Mouse (Mus musculus) stomach, postnatal 0 days (tissue): ENCODE measurements around the gene S1pr2. TPM values are rescaled to one million over a fixed set of nuclear protein-coding genes. Genes with fewer than 3 reads are reported as not detected.
A peak's percentile ranks its signal among the peaks of the same experiment; 100 is the strongest.
"Not testable (repeated sequence)": the region's sequence is repeated elsewhere in the genome, so short reads cannot be mapped to it uniquely, and the experiment has no call there.

Experiments
- ATAC-seq: fragments of 200-750 bp; cut with Nextera tagmentation; 2 replicates; pipeline ENCODE4 v1.8.0; 2017; ENCODE audit not compliant: low FRiP score, low TSS enrichment
- DNase-seq: peaks from one replicate; pipeline ENCODE4 v3.0.0-alpha.2; 2016; ENCODE audit warnings: low spot score
- H3K27ac ChIP-seq: fragments of 300-500 bp; sonication (generic); replicated peaks from 2 replicates; pipeline ENCODE4 v1.5.1; 2014; ENCODE audit warnings: mild to moderate bottlenecking, control low read depth
- H3K27me3 ChIP-seq: fragments of 300-500 bp; sonication (generic); 2 replicates; pipeline ENCODE4 v1.6.1; 2014; ENCODE audit warnings: low read length; ENCODE audit not compliant: control insufficient read depth, insufficient read depth
- H3K36me3 ChIP-seq: fragments of 300-500 bp; sonication (generic); 2 replicates; pipeline ENCODE4 v1.6.1; 2014; ENCODE audit warnings: low read length, mixed read lengths; ENCODE audit not compliant: control insufficient read depth, insufficient read depth
- H3K4me1 ChIP-seq: fragments of 300-500 bp; sonication (generic); replicated peaks from 2 replicates; pipeline ENCODE4 v1.6.1; 2014; ENCODE audit warnings: antibody characterized with exemption; ENCODE audit not compliant: control insufficient read depth, insufficient read depth
- H3K4me2 ChIP-seq: fragments of 300-500 bp; sonication (generic); replicated peaks from 2 replicates; pipeline ENCODE4 v1.6.1; 2014; ENCODE audit warnings: low read depth, mild to moderate bottlenecking, control low read depth, moderate library complexity
- H3K4me3 ChIP-seq: fragments of 300-500 bp; sonication (generic); 2 replicates; pipeline ENCODE4 v1.5.1; 2014; ENCODE audit warnings: low read depth, low read length, control low read depth
- H3K9ac ChIP-seq: fragments of 300-500 bp; sonication (generic); 2 replicates; pipeline ENCODE4 v1.6.1; 2014; ENCODE audit warnings: mild to moderate bottlenecking, low read length, control low read depth, mixed read lengths
- H3K9me3 ChIP-seq: fragments of 300-500 bp; sonication (generic); 2 replicates; pipeline ENCODE4 v1.6.1; 2016; ENCODE audit warnings: low read length; ENCODE audit not compliant: control insufficient read depth
- CTCF ChIP-seq: IDR thresholded peaks from 2 replicates; pipeline ENCODE4 v1.5.1; 2016; ENCODE audit warnings: antibody characterized with exemption, low read depth, mild to moderate bottlenecking, moderate library complexity
- EP300 ChIP-seq: optimal IDR thresholded peaks from 2 replicates; pipeline ENCODE3; 2016; ENCODE audit warnings: antibody characterized with exemption
- WGBS: fragments of 180-500 bp; shearing (Covaris S2); extraction: QIAGEN DNeasy Blood & Tissue Kit; methylation state at CpG from one replicate; pipeline ENCODE4 v1.1.7; 2014; 5-methylcytosine and 5-hydroxymethylcytosine counted together
- polyA plus RNA-seq: library from polyadenylated mRNA; unstranded; fragments of >200 nt; fragmentation: Nextera tagmentation; extraction: Ambion mirVana; gene quantifications from 2 replicates; pipeline ENCODE4 v1.2.1, GENCODE M21; 2015

S1pr2 gene
- polyA plus RNA-seq, 1 experiment from 2014 or later: 19.4 TPM

DNA sequence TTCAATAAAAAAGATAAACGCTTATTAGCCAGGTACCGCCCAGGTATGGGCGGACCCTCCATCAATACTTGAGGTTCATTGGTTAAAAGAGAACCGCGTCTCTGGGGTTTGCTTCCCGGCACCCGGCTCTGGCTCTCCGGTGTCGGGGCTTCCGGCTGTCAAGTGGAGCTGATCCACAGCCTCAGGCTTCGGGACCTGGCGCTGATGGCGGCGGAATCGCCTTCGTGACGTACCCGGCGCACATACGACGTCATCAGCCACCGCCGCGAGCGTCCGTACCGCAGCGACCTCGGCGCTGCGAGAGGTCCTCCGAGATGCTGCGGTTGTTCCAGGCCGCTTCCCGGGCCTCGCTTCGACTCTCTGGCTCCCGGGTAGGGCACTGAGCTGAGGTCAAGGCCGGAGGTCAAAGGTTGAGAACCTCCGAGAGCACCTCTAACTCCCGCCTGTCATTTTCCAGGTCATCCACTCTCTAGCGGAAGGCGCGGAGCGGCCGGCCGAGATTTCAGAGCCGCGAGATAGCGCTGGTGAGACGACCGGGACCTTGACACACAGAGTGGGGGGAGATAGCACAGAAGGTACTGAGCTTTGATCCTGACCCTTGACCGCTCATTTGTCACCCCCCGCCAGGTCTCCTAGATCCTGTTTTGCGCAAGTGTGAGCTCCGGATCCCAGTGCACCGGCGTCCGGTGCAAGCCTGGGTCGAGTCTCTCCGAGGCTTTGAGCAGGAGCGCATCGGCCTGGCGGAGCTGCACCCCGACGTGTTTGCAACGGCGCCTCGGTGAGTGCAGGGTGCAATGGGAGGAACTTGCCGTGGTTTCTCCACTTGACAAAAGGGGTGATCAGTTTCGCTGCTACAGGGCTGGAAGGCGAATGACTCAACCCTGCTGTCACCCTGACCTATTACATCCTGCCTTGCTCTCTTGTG lies 26.3 kb upstream of the S1pr2 start, which contains the start of gene Mrpl4:
TSS of gene Mrpl4 (plus strand) at position 112 of the 925 bp plus-strand sequence.
- H3K27ac ChIP-seq: peak within 1 kb of the TSS; percentile 87
- ATAC-seq (peak; percentile 83), DNase-seq (peak; percentile 90)
- no peaks in the 10 kb centered on the region for H3K4me1 ChIP-seq
- peak within 1 kb of the TSS; percentile 86 for H3K4me2 ChIP-seq
- TF ChIP-seq EP300 (peak; percentile 21), CTCF (peak; percentile 13; the same call in 1 of the 2 replicates)
- H3K36me3 ChIP-seq: peaks cover 12% of the 10 kb centered on the region
- under 1% methylated on average over 72 of the region's 72 CpGs for WGBS
- H3K27me3 ChIP-seq: no peaks in the 10 kb centered on the region
- H3K9ac ChIP-seq: peak within 1 kb of the TSS; percentile 78
- no peaks in the 10 kb centered on the region for H3K9me3 ChIP-seq
- peak within 1 kb of the TSS; percentile 73 for H3K4me3 ChIP-seq

DNA sequence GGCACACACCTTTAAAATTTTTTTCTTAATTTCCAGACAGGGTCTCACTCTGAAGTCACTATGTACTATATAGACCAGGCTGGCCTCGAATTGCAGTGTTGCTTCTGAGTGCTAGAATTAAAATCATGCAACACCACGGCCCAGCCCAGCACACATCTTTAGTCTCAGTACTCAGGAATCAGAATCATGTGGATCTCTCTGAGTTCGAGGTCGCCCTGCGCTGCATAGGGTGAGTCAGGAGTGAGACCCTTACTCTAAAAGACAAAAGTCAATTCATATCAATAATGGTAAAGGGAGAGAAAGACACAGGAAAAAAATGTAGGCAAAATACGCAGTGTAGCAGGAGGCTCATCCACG lies 25.7 kb upstream of the S1pr2 start:
- Histone ChIP-seq H3K36me3 (peaks cover 7% of the 10 kb centered on the region), H3K4me3 (peak overlapping the region; percentile 73), H3K27me3 (no peaks in the 10 kb centered on the region), H3K27ac (peak overlapping the region; percentile 87), H3K4me1 (no peaks in the 10 kb centered on the region), H3K4me2 (peak overlapping the region; percentile 86), H3K9ac (peak overlapping the region; percentile 78), H3K9me3 (no peaks in the 10 kb centered on the region)
- no peak for TF ChIP-seq CTCF
- no peak for TF ChIP-seq EP300
- DNase-seq (no peak), ATAC-seq (peak; percentile 17; the same call in 1 of the 2 replicates)
- WGBS: 12% methylated on average over 7 of the region's 7 CpGs

DNA sequence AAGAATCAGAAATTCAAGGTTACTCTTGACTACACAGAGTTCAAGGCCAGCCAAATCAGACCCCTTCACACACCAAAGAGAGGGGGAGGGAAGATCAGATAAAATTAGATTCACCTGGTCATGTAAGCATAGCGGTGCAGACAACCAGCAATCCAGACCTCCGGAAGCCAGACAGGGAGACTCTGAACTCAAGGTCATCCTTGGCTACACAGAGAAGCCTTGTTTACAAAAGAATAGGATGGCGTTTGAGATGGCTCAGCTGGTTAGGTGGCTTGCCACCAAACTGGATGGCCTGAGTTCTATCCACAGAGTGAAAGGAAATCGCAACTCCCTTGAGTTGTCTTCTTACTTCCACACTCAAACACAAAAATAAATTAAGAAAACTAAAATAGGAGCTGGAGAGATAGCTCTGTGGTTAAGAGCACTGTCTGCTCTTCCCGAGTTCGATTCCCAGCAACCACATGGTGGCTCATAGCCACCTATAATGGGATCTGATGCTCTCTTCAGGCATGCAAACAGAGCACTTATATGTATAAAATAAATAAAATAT lies 25.1 kb upstream of the S1pr2 start:
- H3K27ac ChIP-seq: no peak overlapping the region
- H3K4me1 ChIP-seq: no peaks in the 10 kb centered on the region
- no peaks in the 10 kb centered on the region for H3K9me3 ChIP-seq
- peaks cover 2% of the 10 kb centered on the region for H3K36me3 ChIP-seq
- no peak for TF ChIP-seq CTCF
- TF ChIP-seq EP300: no peak
- no peaks in the 10 kb centered on the region for H3K27me3 ChIP-seq
- peak overlapping the region; percentile 86 for H3K4me2 ChIP-seq
- H3K4me3 ChIP-seq: no peak overlapping the region
- DNase-seq: no peak
- H3K9ac ChIP-seq: no peak overlapping the region
- 43% methylated on average over 6 of the region's 6 CpGs for WGBS
- ATAC-seq: no peak

DNA sequence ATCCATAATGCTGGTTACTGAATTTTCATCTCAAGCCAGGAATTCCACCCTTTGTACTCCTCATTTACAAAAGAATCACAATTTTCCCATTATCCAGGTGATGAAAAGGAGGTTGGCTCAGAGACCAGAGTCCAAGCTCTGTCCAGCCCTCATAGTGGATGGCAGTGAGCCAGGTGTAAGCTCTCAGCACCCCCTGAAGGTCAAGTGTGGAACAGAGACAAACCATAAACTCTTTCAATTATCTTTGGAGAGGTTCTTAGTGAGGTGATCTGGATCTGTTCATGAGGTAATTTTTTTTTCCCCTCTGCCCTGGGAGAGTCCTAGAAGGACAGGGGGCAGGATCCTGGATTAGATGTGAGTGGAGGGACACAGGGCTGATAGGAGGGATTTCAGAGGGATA lies 24.2 kb upstream of the S1pr2 start:
- TF ChIP-seq EP300: no peak
- TF ChIP-seq CTCF: peak; percentile 66
- Histone ChIP-seq H3K4me2 (no peak overlapping the region), H3K27ac (no peak overlapping the region)

DNA sequence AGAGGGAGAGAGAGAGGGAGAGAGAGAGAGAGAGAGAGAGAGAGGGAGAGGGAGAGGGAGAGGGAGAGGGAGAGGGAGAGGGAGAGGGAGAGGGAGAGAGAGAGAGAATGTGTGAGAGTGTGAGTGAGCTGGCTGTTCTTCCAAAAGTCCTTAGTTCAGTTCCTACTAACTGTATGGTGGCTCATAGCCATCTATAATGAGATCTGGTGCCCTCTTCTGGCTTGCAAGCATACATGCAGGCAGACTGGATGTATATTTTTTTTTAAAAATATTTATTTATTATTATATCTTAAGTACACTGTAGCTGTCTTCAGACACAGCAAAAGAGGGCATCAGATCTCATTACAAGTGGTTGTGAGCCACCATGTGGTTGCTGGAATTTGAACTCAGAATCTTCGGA lies 21.8 kb upstream of the S1pr2 start:
- not testable (repeated sequence) for H3K9me3 ChIP-seq, DNase-seq, H3K9ac ChIP-seq, H3K27ac ChIP-seq, ATAC-seq, H3K27me3 ChIP-seq, H3K4me1 ChIP-seq, H3K4me3 ChIP-seq, H3K36me3 ChIP-seq, H3K4me2 ChIP-seq
- TF ChIP-seq CTCF: peak; percentile 74
- WGBS: 54% methylated on average over 1 of the region's 1 CpGs

More for the DNA sequence above, 24.2 kb upstream of the S1pr2 start:
- no peaks in the 10 kb centered on the region for H3K36me3 ChIP-seq
- H3K9me3 ChIP-seq: no peaks in the 10 kb centered on the region
- no peaks in the 10 kb centered on the region for H3K4me1 ChIP-seq
- H3K27me3 ChIP-seq: no peaks in the 10 kb centered on the region
- ATAC-seq (no peak), DNase-seq (peak; percentile 26)
- no peak overlapping the region for H3K4me3 ChIP-seq
- no peak overlapping the region for H3K9ac ChIP-seq

DNA sequence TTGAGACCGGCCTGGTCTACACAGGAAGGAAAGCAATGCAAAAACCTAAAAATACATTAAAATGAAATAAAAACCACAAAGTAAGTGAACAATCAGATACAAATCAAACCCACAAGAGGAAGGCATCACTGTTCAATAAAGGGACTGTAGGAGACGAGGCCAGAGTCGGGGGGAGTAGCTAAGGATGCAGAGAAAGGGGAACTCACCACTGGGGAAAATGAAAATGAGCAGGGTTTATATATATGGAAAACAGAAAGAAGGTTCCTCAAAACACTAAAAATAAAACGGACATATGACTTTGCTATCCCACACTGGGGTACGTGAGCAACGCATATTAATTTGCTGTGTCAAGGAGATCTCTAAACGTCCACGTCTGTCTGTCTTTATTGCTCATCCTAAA lies 20.5 kb upstream of the S1pr2 start:
- WGBS: 84% methylated on average over 8 of the region's 8 CpGs
- Histone ChIP-seq H3K9ac (no peak overlapping the region), H3K4me1 (no peaks in the 10 kb centered on the region), H3K9me3 (no peaks in the 10 kb centered on the region), H3K36me3 (no peaks in the 10 kb centered on the region), H3K4me3 (no peak overlapping the region), H3K27ac (no peak overlapping the region), H3K4me2 (no peak overlapping the region), H3K27me3 (no peaks in the 10 kb centered on the region)
- DNase-seq (no peak), ATAC-seq (no peak)
- TF ChIP-seq EP300 (no peak), CTCF (no peak)
